Mouse (Mus musculus): ENCODE measurements at regions not wholly inside any gene's neighbourhood (a gene's known extent, or its start where the extent isn't known, plus 50 kb on each side); places are given as distances from the start of the nearest gene placed in this dataset.

GRCm38 (mm10) chr10:118711529-118711928, 158.5 kb downstream of the Dyrk2 start:
- H3K27ac ChIP-seq (ENCODE audit: poor library complexity, severe bottlenecking), result no peak overlapping the region
- peaks cover 22% of the 10 kb centered on the region for H3K4me1 ChIP-seq (replicated peaks)
- H3K9ac ChIP-seq, result no peak overlapping the region
- no peak for ATAC-seq (ENCODE audit: insufficient number of reproducible peaks, low FRiP score)
- no peak overlapping the region for H3K4me2 ChIP-seq
- no peaks in the 10 kb centered on the region for H3K36me3 ChIP-seq
- H3K9me3 ChIP-seq (replicated peaks), result no peaks in the 10 kb centered on the region
- 70% methylated on average over 3 of the region's 3 CpGs for WGBS
- no peaks in the 10 kb centered on the region for H3K27me3 ChIP-seq (replicated peaks)
- no peak overlapping the region for H3K4me3 ChIP-seq

GRCm38 (mm10) chr10:118711951-118712350, 158.1 kb downstream of the Dyrk2 start:
- Histone ChIP-seq H3K36me3 (no peaks in the 10 kb centered on the region), H3K9me3 (replicated peaks) (no peaks in the 10 kb centered on the region), H3K4me2 (no peak overlapping the region), H3K27ac (ENCODE audit: poor library complexity, severe bottlenecking) (no peak overlapping the region), H3K4me3 (no peak overlapping the region), H3K27me3 (replicated peaks) (no peaks in the 10 kb centered on the region), H3K9ac (no peak overlapping the region), H3K4me1 (replicated peaks) (peaks cover 22% of the 10 kb centered on the region)
- WGBS, result 59% methylated on average over 10 of the region's 10 CpGs
- ATAC-seq (ENCODE audit: insufficient number of reproducible peaks, low FRiP score), result no peak

- Histone ChIP-seq H3K4me1 (replicated peaks) (peaks cover 22% of the 10 kb centered on the region), H3K9me3 (replicated peaks) (no peaks in the 10 kb centered on the region), H3K9ac (no peak overlapping the region), H3K27me3 (replicated peaks) (no peaks in the 10 kb centered on the region), H3K36me3 (no peaks in the 10 kb centered on the region), H3K4me2 (no peak overlapping the region), H3K27ac (ENCODE audit: poor library complexity, severe bottlenecking) (no peak overlapping the region), H3K4me3 (no peak overlapping the region)
- no peak for ATAC-seq (ENCODE audit: insufficient number of reproducible peaks, low FRiP score)
- WGBS, result 78% methylated on average over 6 of the region's 6 CpGs
Measured at GRCm38 (mm10) chr10:118712951-118713350, 157.1 kb downstream of the Dyrk2 start.

DNA sequence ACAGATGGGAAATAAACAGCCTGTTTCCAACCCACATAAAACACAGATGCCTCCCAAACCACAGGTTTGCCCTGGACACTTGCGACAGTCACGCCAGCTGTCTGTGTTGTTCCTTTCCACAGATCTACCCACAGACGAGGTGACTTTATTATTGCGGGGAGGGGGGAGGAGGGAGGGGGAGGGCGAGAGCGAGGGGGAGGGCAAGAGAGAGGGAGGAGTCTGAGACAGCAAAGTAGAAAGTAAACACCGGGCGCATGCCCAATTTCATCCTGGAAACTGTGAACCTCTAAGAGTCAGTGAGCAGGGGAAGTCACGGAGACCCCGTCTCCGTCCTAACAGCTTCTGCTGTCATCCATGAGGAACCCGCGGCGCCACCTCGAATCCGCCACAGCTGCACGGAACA, 155.8 kb downstream of the Dyrk2 start:
- Histone ChIP-seq H3K27me3 (replicated peaks) (no peaks in the 10 kb centered on the region), H3K36me3 (no peaks in the 10 kb centered on the region), H3K27ac (ENCODE audit: poor library complexity, severe bottlenecking) (no peak overlapping the region), H3K9me3 (replicated peaks) (no peaks in the 10 kb centered on the region), H3K4me3 (no peak overlapping the region), H3K4me2 (no peak overlapping the region), H3K9ac (no peak overlapping the region), H3K4me1 (replicated peaks) (peaks cover 22% of the 10 kb centered on the region)
- no peak for ATAC-seq (ENCODE audit: insufficient number of reproducible peaks, low FRiP score)
- 84% methylated on average over 17 of the region's 17 CpGs for WGBS

DNA sequence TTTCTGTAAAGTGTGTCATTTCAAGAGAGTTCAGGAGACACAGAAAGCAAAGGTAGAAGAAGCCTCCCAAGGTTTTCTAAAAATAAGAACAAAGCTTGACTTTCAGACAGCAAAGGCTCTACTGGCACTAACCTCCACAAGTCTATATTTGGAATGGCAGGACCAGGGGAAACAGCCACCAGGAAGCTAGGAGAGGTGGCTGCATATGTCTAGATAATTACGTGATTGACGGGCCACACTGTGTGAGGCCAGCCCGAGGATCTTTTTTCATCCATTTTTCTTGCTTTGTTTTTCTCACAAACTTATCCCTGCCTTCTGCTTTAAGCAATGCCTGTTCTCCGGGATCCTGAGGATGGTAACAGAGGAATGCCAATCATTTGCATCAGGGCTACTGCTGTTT, 155.4 kb downstream of the Dyrk2 start:
- Histone ChIP-seq H3K4me1 (replicated peaks) (peaks cover 22% of the 10 kb centered on the region), H3K4me2 (no peak overlapping the region), H3K4me3 (no peak overlapping the region), H3K36me3 (no peaks in the 10 kb centered on the region), H3K9me3 (replicated peaks) (no peaks in the 10 kb centered on the region), H3K9ac (no peak overlapping the region), H3K27me3 (replicated peaks) (no peaks in the 10 kb centered on the region), H3K27ac (ENCODE audit: poor library complexity, severe bottlenecking) (no peak overlapping the region; the same call in 1 of the 2 replicates)
- no peak for ATAC-seq (ENCODE audit: insufficient number of reproducible peaks, low FRiP score)
- 48% methylated on average over 4 of the region's 4 CpGs for WGBS

- no peaks in the 10 kb centered on the region for H3K9me3 ChIP-seq (replicated peaks)
- H3K4me1 ChIP-seq (replicated peaks), result peaks cover 16% of the 10 kb centered on the region
- no peaks in the 10 kb centered on the region for H3K27me3 ChIP-seq (replicated peaks)
- WGBS, result 53% methylated on average over 1 of the region's 1 CpGs
- H3K9ac ChIP-seq, result no peak overlapping the region
- H3K36me3 ChIP-seq, result no peaks in the 10 kb centered on the region
- no peak for ATAC-seq (ENCODE audit: insufficient number of reproducible peaks, low FRiP score)
- no peak overlapping the region for H3K27ac ChIP-seq (ENCODE audit: poor library complexity, severe bottlenecking)
- no peak overlapping the region for H3K4me2 ChIP-seq
- H3K4me3 ChIP-seq, result no peak overlapping the region
Measured at GRCm38 (mm10) chr10:118720630-118721029, 149.4 kb downstream of the Dyrk2 start.

DNA sequence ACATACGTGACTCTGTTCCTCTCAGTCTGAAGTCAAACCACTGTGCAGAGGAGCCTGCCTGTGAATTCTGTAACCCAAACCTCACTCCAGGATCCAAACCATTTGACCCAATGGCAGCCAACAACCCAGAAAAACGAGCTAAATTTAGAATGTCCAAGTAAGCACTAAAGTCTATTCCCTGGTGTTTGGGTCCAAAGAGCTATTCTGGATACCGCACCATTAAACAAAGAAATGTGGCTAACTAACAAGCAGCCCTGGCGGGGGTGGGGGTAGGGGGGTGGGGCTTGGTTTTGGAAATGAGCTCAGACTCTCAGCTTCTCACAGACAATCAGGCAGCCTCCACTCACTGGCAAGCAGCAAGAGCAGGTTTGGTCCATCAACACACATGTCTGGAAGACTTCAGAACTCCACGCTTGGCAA, 147.9 kb downstream of the Dyrk2 start:
- H3K9me3 ChIP-seq (replicated peaks), result no peaks in the 10 kb centered on the region
- no peak overlapping the region for H3K9ac ChIP-seq
- WGBS, result 42% methylated on average over 5 of the region's 5 CpGs
- H3K27ac ChIP-seq (ENCODE audit: poor library complexity, severe bottlenecking), result 0 out of 2 replicates have a peak overlapping the region, but pooled peaks have one; percentile 43
- no peak for ATAC-seq (ENCODE audit: insufficient number of reproducible peaks, low FRiP score)
- H3K36me3 ChIP-seq, result no peaks in the 10 kb centered on the region
- no peak overlapping the region for H3K4me2 ChIP-seq
- peaks cover 16% of the 10 kb centered on the region for H3K4me1 ChIP-seq (replicated peaks)
- H3K27me3 ChIP-seq (replicated peaks), result no peaks in the 10 kb centered on the region
- no peak overlapping the region for H3K4me3 ChIP-seq

GRCm38 (mm10) chr10:118722671-118723070, 147.3 kb downstream of the Dyrk2 start:
- Histone ChIP-seq H3K36me3 (no peaks in the 10 kb centered on the region), H3K9me3 (replicated peaks) (no peaks in the 10 kb centered on the region), H3K27me3 (replicated peaks) (no peaks in the 10 kb centered on the region), H3K27ac (ENCODE audit: poor library complexity, severe bottlenecking) (no peak overlapping the region), H3K9ac (no peak overlapping the region), H3K4me3 (no peak overlapping the region), H3K4me1 (replicated peaks) (peaks cover 16% of the 10 kb centered on the region), H3K4me2 (no peak overlapping the region)
- no peak for ATAC-seq (ENCODE audit: insufficient number of reproducible peaks, low FRiP score)
- 52% methylated on average over 3 of the region's 3 CpGs for WGBS

GRCm38 (mm10) chr10:118736093-118736492, 133.9 kb downstream of the Dyrk2 start:
- Histone ChIP-seq H3K36me3 (no peaks in the 10 kb centered on the region), H3K27ac (ENCODE audit: poor library complexity, severe bottlenecking) (no peak overlapping the region), H3K4me2 (no peak overlapping the region), H3K9me3 (replicated peaks) (0 out of 2 replicates have a peak, but pooled peaks cover 6% of the 10 kb centered on the region), H3K27me3 (replicated peaks) (no peaks in the 10 kb centered on the region), H3K4me1 (replicated peaks) (no peaks in the 10 kb centered on the region), H3K9ac (no peak overlapping the region), H3K4me3 (no peak overlapping the region)
- no peak for ATAC-seq (ENCODE audit: insufficient number of reproducible peaks, low FRiP score)
- 80% methylated on average over 4 of the region's 4 CpGs for WGBS

DNA sequence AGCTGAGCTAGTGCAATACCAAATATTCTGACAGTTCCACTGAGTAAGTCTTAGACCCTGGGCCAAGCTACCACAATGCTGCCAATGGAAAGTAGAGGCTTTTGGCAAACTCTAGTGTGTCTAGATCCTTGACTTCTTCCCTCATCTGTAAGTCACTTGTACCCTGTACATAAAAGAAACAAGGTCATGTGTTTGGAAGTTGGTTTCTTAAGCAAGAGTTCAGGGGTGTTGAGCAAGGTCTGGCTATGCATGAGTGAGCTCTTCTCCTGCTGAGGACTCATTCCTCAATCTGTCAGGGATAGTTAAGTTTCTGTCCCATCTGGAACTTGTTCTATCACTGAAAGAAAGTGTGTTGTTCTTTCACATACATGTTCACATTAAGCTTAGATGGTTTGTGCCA, 132.9 kb downstream of the Dyrk2 start:
- no peak overlapping the region for H3K9ac ChIP-seq
- H3K9me3 ChIP-seq (replicated peaks), result 0 out of 2 replicates have a peak, but pooled peaks cover 6% of the 10 kb centered on the region
- no peaks in the 10 kb centered on the region for H3K27me3 ChIP-seq (replicated peaks)
- no peak overlapping the region for H3K27ac ChIP-seq (ENCODE audit: poor library complexity, severe bottlenecking)
- ATAC-seq (ENCODE audit: insufficient number of reproducible peaks, low FRiP score), result no peak
- H3K4me3 ChIP-seq, result no peak overlapping the region
- no peak overlapping the region for H3K4me2 ChIP-seq
- H3K4me1 ChIP-seq (replicated peaks), result no peaks in the 10 kb centered on the region
- H3K36me3 ChIP-seq, result no peaks in the 10 kb centered on the region

DNA sequence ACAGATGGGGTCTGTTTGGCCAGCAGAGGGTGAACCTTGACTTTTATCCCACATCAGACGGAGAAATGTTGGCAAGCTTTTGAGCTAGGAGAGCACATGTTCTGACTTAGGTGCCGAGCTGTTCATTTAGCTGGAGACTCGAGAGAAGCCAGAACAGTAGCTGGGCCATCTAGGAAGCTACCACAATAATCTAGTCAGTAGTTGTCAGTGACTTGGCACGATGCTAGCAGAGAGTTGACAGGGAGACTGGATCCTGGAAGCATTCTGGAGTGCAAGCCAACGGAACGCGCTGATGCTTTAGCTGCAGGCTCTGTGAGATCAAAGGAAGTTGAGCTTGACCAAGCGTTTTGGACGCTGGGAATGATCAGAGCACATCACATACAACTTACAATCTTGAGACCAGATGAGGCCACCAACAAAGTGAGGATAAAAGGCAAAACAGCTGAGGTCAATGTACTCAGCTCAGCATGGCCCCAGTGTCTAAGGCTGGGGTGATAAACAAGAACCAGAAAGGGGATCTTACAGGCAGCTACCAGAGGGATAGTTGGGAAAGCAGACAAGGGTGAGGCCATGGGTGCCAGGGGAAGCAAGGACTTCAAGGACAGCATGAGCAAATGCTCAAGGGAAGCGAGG, 130.0 kb downstream of the Dyrk2 start:
- Histone ChIP-seq H3K4me1 (replicated peaks) (0 out of 2 replicates have a peak, but pooled peaks cover 4% of the 10 kb centered on the region), H3K9me3 (replicated peaks) (0 out of 2 replicates have a peak, but pooled peaks cover 6% of the 10 kb centered on the region), H3K4me2 (no peak overlapping the region), H3K4me3 (no peak overlapping the region), H3K27me3 (replicated peaks) (no peaks in the 10 kb centered on the region), H3K27ac (ENCODE audit: poor library complexity, severe bottlenecking) (no peak overlapping the region), H3K36me3 (no peaks in the 10 kb centered on the region), H3K9ac (no peak overlapping the region)
- ATAC-seq (ENCODE audit: insufficient number of reproducible peaks, low FRiP score), result no peak
- WGBS, result 73% methylated on average over 10 of the region's 10 CpGs

DNA sequence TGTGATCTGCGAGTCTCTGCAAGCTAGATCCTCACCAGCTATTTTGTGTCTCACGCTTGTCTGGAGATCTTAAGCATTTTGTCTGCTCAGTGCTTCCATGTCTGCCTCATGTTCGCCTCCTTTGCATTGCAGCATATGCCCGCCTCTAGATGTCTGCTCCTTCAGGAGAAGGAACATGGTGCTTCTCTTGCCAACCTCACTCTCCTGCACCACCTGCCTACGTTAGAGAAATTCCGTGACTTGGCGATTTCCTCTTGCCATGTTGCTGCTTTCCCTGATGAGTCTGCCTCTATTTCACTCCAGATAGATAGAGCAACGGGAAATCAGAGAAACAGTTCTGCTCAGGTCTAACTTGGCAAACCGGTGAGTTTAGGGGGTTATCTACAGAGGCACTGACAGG, 126.2 kb downstream of the Dyrk2 start:
- no peaks in the 10 kb centered on the region for H3K27me3 ChIP-seq (replicated peaks)
- H3K27ac ChIP-seq (ENCODE audit: poor library complexity, severe bottlenecking), result no peak overlapping the region
- 82% methylated on average over 9 of the region's 9 CpGs for WGBS
- ATAC-seq (ENCODE audit: insufficient number of reproducible peaks, low FRiP score), result no peak
- H3K36me3 ChIP-seq, result no peaks in the 10 kb centered on the region
- H3K4me1 ChIP-seq (replicated peaks), result peaks cover 23% of the 10 kb centered on the region
- H3K9ac ChIP-seq, result no peak overlapping the region
- H3K9me3 ChIP-seq (replicated peaks), result no peaks in the 10 kb centered on the region
- H3K4me2 ChIP-seq, result no peak overlapping the region
- no peak overlapping the region for H3K4me3 ChIP-seq

Measured in heart, embryonic 12.5 days (tissue).